Mouse (Mus musculus) kidney, embryonic 15.5 days (tissue): ENCODE results near the gene Gje1. TPM values are rescaled to one million over a fixed set of nuclear protein-coding genes. Genes with fewer than 3 reads are reported as not detected.

Source experiments
- ATAC-seq: fragments of 200-750 bp; cut with Nextera tagmentation; replicated peaks from 2 replicates; pipeline ENCODE4 v1.8.0; 2017; ENCODE audit warnings: moderate TSS enrichment; ENCODE audit not compliant: low FRiP score
- H3K27ac ChIP-seq: fragments of 300-500 bp; sonication (generic); 2 replicates; pipeline ENCODE4 v1.5.1; 2015; ENCODE audit warnings: mild to moderate bottlenecking, inconsistent platforms
- H3K27me3 ChIP-seq: fragments of 300-500 bp; sonication (generic); 2 replicates; pipeline ENCODE4 v1.6.1; 2015; ENCODE audit warnings: inconsistent platforms
- H3K36me3 ChIP-seq: fragments of 300-500 bp; sonication (generic); 2 replicates; pipeline ENCODE4 v1.6.1; 2015; ENCODE audit warnings: inconsistent platforms
- H3K4me1 ChIP-seq: fragments of 300-500 bp; sonication (generic); 2 replicates; pipeline ENCODE4 v1.6.1; 2015; ENCODE audit warnings: inconsistent platforms
- H3K4me2 ChIP-seq: fragments of 300-500 bp; sonication (generic); 2 replicates; pipeline ENCODE4 v1.6.1; 2015; ENCODE audit warnings: moderate library complexity, mild to moderate bottlenecking, inconsistent platforms
- H3K4me3 ChIP-seq: fragments of 300-500 bp; sonication (generic); replicated peaks from 2 replicates; pipeline ENCODE4 v1.5.1; 2015; ENCODE audit warnings: mild to moderate bottlenecking, inconsistent platforms
- H3K9ac ChIP-seq: fragments of 300-500 bp; sonication (generic); 2 replicates; pipeline ENCODE4 v1.6.1; 2015; ENCODE audit warnings: mild to moderate bottlenecking, inconsistent platforms
- H3K9me3 ChIP-seq: fragments of 300-500 bp; sonication (generic); replicated peaks from 2 replicates; pipeline ENCODE4 v1.6.1; 2016; ENCODE audit warnings: inconsistent platforms
- WGBS: fragments of 180-500 bp; shearing (Covaris S2); methylation state at CpG from one replicate; pipeline ENCODE4 v1.1.7; 2015; ENCODE audit warnings: mixed read lengths; 5-methylcytosine and 5-hydroxymethylcytosine counted together
- polyA plus RNA-seq: library from polyadenylated mRNA; unstranded; fragments of >200 nt; fragmentation: Nextera tagmentation; extraction: Ambion mirVana; gene quantifications from 2 replicates; pipeline ENCODE4 v1.2.1, GENCODE M21; 2015

Gene Gje1
- polyA plus RNA-seq, 1 experiment from 2014 or later: not detected

GRCm38 (mm10) chr10:14666147-14666546 is 51.9 kb downstream of the Gje1 start:
- no peaks in the 10 kb centered on the region for H3K4me1 ChIP-seq
- no peak overlapping the region for H3K4me3 ChIP-seq
- H3K9me3 ChIP-seq: no peaks in the 10 kb centered on the region
- ATAC-seq: no peak
- no peaks in the 10 kb centered on the region for H3K27me3 ChIP-seq
- no peak overlapping the region for H3K9ac ChIP-seq
- peaks cover 36% of the 10 kb centered on the region for H3K36me3 ChIP-seq
- no peak overlapping the region for H3K27ac ChIP-seq
- no peak overlapping the region for H3K4me2 ChIP-seq
- WGBS: 95% methylated on average over 2 of the region's 2 CpGs

Other genes with a start within 250 kb of the Gje1 start
- 7.5 and 7.8 TPM in 2 replicates for gene Adgrg6, start 172.6 kb downstream of the Gje1 start, polyA plus RNA-seq
- 97.9 and 98.7 TPM in 2 replicates for gene Vta1, start 12.7 kb downstream of the Gje1 start, polyA plus RNA-seq
- gene Nmbr, start 12.6 kb downstream of the Gje1 start, polyA plus RNA-seq: 0.39 and 1.1 TPM in 2 replicates